Mouse (Mus musculus) ES-Bruce4 (cell line): Measurements from ENCODE around the gene Cab39. TPM values are rescaled to one million over a fixed set of nuclear protein-coding genes. Genes with fewer than 3 reads are reported as not detected.

ENCODE experiments used
- H3K27ac ChIP-seq: 2 replicates; pipeline ENCODE4 v1.5.1; 2012; ENCODE audit warnings: low read length, inconsistent platforms; ENCODE audit not compliant: insufficient read depth
- H3K27me3 ChIP-seq: 2 replicates; pipeline ENCODE4 v1.6.1; 2012; ENCODE audit warnings: mild to moderate bottlenecking, low read length, inconsistent platforms; ENCODE audit not compliant: control insufficient read depth, poor library complexity, insufficient read depth, severe bottlenecking
- H3K36me3 ChIP-seq: 2 replicates; pipeline ENCODE4 v1.6.1; 2012; ENCODE audit warnings: inconsistent platforms, mild to moderate bottlenecking, low read length, moderate library complexity; ENCODE audit not compliant: control insufficient read depth, poor library complexity, insufficient read depth, severe bottlenecking
- H3K4me1 ChIP-seq: one replicate; pipeline ENCODE4 v1.8.1; 2011; ENCODE audit warnings: low read length; ENCODE audit not compliant: control insufficient read depth, insufficient read depth
- H3K4me3 ChIP-seq: 2 replicates; pipeline ENCODE4 v1.5.1; 2011; ENCODE audit warnings: low read depth, mild to moderate bottlenecking, low read length
- H3K9ac ChIP-seq: 2 replicates; pipeline ENCODE4 v1.6.1; 2012; ENCODE audit warnings: low read depth, mild to moderate bottlenecking, inconsistent platforms; ENCODE audit not compliant: poor library complexity, severe bottlenecking
- H3K9me3 ChIP-seq: replicated peaks from 2 replicates; pipeline ENCODE4 v1.6.1; 2012; ENCODE audit warnings: mild to moderate bottlenecking, low read length, inconsistent platforms; ENCODE audit not compliant: control insufficient read depth, poor library complexity, insufficient read depth, severe bottlenecking
- CTCF ChIP-seq: IDR thresholded peaks from one replicate; pipeline ENCODE4 v1.8.1; 2011; ENCODE audit warnings: low read depth, low read length
- EP300 ChIP-seq: IDR thresholded peaks from 2 replicates; pipeline ENCODE4 v1.6.1; 2011; ENCODE audit warnings: low read depth, low read length; ENCODE audit not compliant: insufficient read depth
- POLR2A ChIP-seq: IDR thresholded peaks from one replicate; pipeline ENCODE4 v1.8.1; 2011; ENCODE audit warnings: low read length; ENCODE audit not compliant: insufficient read depth
- polyA plus RNA-seq: library from polyadenylated mRNA; stranded (reverse); fragments of >200 nt; gene quantifications from 2 replicates; pipeline ENCODE4 v1.2.4, GENCODE M21; 2011; ENCODE audit warnings: low read depth; ENCODE audit not compliant: missing spikeins, insufficient read depth, insufficient read length

The Cab39 gene
- polyA plus RNA-seq, 1 experiment = 75.2 TPM

- H3K36me3 ChIP-seq = peaks cover 7% of the 10 kb centered on the region; the same call in 1 of the 2 replicates
- H3K4me1 ChIP-seq = no peaks in the 10 kb centered on the region
- H3K9me3 ChIP-seq = no peaks in the 10 kb centered on the region
- H3K9ac ChIP-seq = no peak overlapping the region
- no peak overlapping the region for H3K27ac ChIP-seq
- no peak overlapping the region for H3K4me3 ChIP-seq
- no peaks in the 10 kb centered on the region for H3K27me3 ChIP-seq
- TF ChIP-seq CTCF = no peak
- TF ChIP-seq EP300 = no peak
- TF ChIP-seq POLR2A = no peak
These were observed 31.7 kb downstream of the Cab39 start for GRCm38 (mm10) chr1:85824905-85825304.

GRCm38 (mm10) chr1:85827166-85827565, 33.9 kb downstream of the Cab39 start:
- TF ChIP-seq EP300 (no peak), CTCF (no peak), POLR2A (no peak)
- H3K9ac ChIP-seq = no peak overlapping the region
- 0 out of 2 replicates have a peak, but pooled peaks cover 3% of the 10 kb centered on the region for H3K36me3 ChIP-seq
- no peak overlapping the region for H3K27ac ChIP-seq
- no peak overlapping the region for H3K4me3 ChIP-seq
- no peaks in the 10 kb centered on the region for H3K4me1 ChIP-seq
- H3K9me3 ChIP-seq = no peaks in the 10 kb centered on the region
- no peaks in the 10 kb centered on the region for H3K27me3 ChIP-seq

GRCm38 (mm10) chr1:85829016-85829415, 35.8 kb downstream of the Cab39 start:
- H3K9me3 ChIP-seq = no peaks in the 10 kb centered on the region
- TF ChIP-seq POLR2A (no peak), EP300 (no peak), CTCF (no peak)
- H3K9ac ChIP-seq = no peak overlapping the region
- H3K36me3 ChIP-seq = 0 out of 2 replicates have a peak, but pooled peaks cover 3% of the 10 kb centered on the region
- no peaks in the 10 kb centered on the region for H3K27me3 ChIP-seq
- H3K4me1 ChIP-seq = no peaks in the 10 kb centered on the region
- no peak overlapping the region for H3K4me3 ChIP-seq
- H3K27ac ChIP-seq = no peak overlapping the region

- H3K27ac ChIP-seq = no peak overlapping the region
- no peaks in the 10 kb centered on the region for H3K27me3 ChIP-seq
- H3K4me3 ChIP-seq = no peak overlapping the region
- no peak overlapping the region for H3K9ac ChIP-seq
- no peaks in the 10 kb centered on the region for H3K4me1 ChIP-seq
- no peaks in the 10 kb centered on the region for H3K9me3 ChIP-seq
- TF ChIP-seq CTCF = no peak
- peaks cover 4% of the 10 kb centered on the region for H3K36me3 ChIP-seq
These were observed 44.8 kb downstream of the Cab39 start for GRCm38 (mm10) chr1:85838056-85838455.

- Histone ChIP-seq H3K27ac (no peak overlapping the region), H3K36me3 (peaks cover 4% of the 10 kb centered on the region), H3K9me3 (no peaks in the 10 kb centered on the region), H3K9ac (no peak overlapping the region), H3K4me1 (no peaks in the 10 kb centered on the region), H3K4me3 (no peak overlapping the region), H3K27me3 (no peaks in the 10 kb centered on the region)
- no peak for TF ChIP-seq EP300
These were observed 46.1 kb downstream of the Cab39 start for GRCm38 (mm10) chr1:85839356-85839755.

- Histone ChIP-seq H3K9ac (no peak overlapping the region), H3K4me3 (no peak overlapping the region), H3K4me1 (no peaks in the 10 kb centered on the region), H3K9me3 (no peaks in the 10 kb centered on the region), H3K36me3 (peaks cover 4% of the 10 kb centered on the region), H3K27me3 (no peaks in the 10 kb centered on the region), H3K27ac (no peak overlapping the region)
- TF ChIP-seq CTCF (no peak), POLR2A (no peak), EP300 (no peak)
These were observed 46.5 kb downstream of the Cab39 start for GRCm38 (mm10) chr1:85839790-85840189.

GRCm38 (mm10) chr1:85840421-85840820, 47.2 kb downstream of the Cab39 start:
- Histone ChIP-seq H3K36me3 (peaks cover 1% of the 10 kb centered on the region), H3K27ac (no peak overlapping the region), H3K4me1 (no peaks in the 10 kb centered on the region), H3K9me3 (no peaks in the 10 kb centered on the region), H3K27me3 (no peaks in the 10 kb centered on the region), H3K9ac (no peak overlapping the region), H3K4me3 (no peak overlapping the region)
- no peak for TF ChIP-seq CTCF
- no peak for TF ChIP-seq POLR2A
- no peak for TF ChIP-seq EP300
